Mouse (Mus musculus): ENCODE results near the gene Wipi1.

DNA sequence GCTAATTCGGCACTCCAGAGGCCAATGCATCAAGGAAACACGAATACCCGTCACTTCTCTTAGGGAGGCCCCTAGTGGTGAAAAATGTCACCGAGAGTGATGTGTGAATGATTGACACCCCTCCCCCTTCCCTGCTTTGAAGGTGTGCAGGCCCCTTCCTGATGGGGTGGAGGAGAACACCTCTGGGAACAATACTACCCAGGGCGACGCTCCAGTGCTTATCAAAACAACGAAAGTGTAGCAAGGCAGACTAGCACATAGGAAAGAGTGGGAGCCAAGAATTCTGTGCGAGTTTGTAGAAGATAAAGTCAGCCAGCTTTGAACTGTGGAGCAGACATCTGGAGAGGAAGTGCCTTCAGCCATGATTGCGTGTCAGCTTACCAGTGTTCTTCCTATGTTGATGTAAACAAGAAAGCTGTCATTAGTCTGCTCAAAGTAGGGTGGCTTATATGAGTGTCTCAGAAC, 50.9 kb downstream of the Wipi1 start:
- peak; percentile 48 for TF ChIP-seq CTCF (IDR thresholded peaks at IDR 0.05; ENCODE audit: low read depth, low read length)
- TF ChIP-seq EP300 (IDR thresholded peaks at IDR 0.05; ENCODE audit: insufficient read depth, low read depth, low read length), result no peak
